Mouse (Mus musculus) c-Kit-positive CD71-positive TER-119-positive erythroid progenitor cells, embryonic 14.5 days (primary cell): ENCODE data around the gene Kctd10.

Experiments used
- DNase-seq: peaks from one replicate; pipeline ENCODE4 v3.0.0-alpha.2; 2013; ENCODE audit warnings: low spot score

The Kctd10 gene

GRCm38 (mm10) chr5:114380209-114381012 lies at the start of gene Kctd10, which contains the start of gene Ube3b:
Gene Kctd10 (minus strand): TSS chr5:114380508.
Gene Ube3b (plus strand): TSS chr5:114380607.
- peak; percentile 90 for DNase-seq

GRCm38 (mm10) chr5:114429781-114430180 lies 49.5 kb upstream of the Kctd10 start:
- DNase-seq, result no peak

- DNase-seq, result no peak
These were observed 48.3 kb upstream of the Kctd10 start for GRCm38 (mm10) chr5:114428621-114429020.

GRCm38 (mm10) chr5:114426732-114427131 lies 46.4 kb upstream of the Kctd10 start:
- no peak for DNase-seq

- DNase-seq, result no peak
These were observed 43.7 kb upstream of the Kctd10 start for GRCm38 (mm10) chr5:114423961-114424360.

- no peak for DNase-seq
These were observed 42.3 kb upstream of the Kctd10 start for GRCm38 (mm10) chr5:114422591-114422990.

GRCm38 (mm10) chr5:114421561-114422298 lies 41.4 kb upstream of the Kctd10 start:
- DNase-seq, result no peak

- DNase-seq, result no peak
These were observed 38.2 kb upstream of the Kctd10 start for GRCm38 (mm10) chr5:114418541-114418940.

GRCm38 (mm10) chr5:114416855-114417254 lies 36.5 kb upstream of the Kctd10 start:
- DNase-seq, result no peak

- no peak for DNase-seq
These were observed 35.3 kb upstream of the Kctd10 start for GRCm38 (mm10) chr5:114415606-114416005.

- no peak for DNase-seq
These were observed 32.9 kb upstream of the Kctd10 start for GRCm38 (mm10) chr5:114413067-114413735.

GRCm38 (mm10) chr5:114412361-114412998 lies 32.2 kb upstream of the Kctd10 start:
- no peak for DNase-seq

- DNase-seq, result no peak
These were observed 30.1 kb upstream of the Kctd10 start for GRCm38 (mm10) chr5:114410429-114410828.

- no peak for DNase-seq
These were observed 28.5 kb upstream of the Kctd10 start for GRCm38 (mm10) chr5:114408846-114409245.

- DNase-seq, result no peak
These were observed 27.5 kb upstream of the Kctd10 start for GRCm38 (mm10) chr5:114407810-114408209.

- DNase-seq, result no peak
These were observed 27.0 kb upstream of the Kctd10 start for GRCm38 (mm10) chr5:114407269-114407668.

- no peak for DNase-seq
These were observed 26.3 kb upstream of the Kctd10 start for GRCm38 (mm10) chr5:114406592-114406991.

GRCm38 (mm10) chr5:114393169-114393568 lies 12.9 kb upstream of the Kctd10 start:
- DNase-seq, result no peak

GRCm38 (mm10) chr5:114384448-114384847 lies 4.1 kb upstream of the Kctd10 start:
- DNase-seq, result no peak

GRCm38 (mm10) chr5:114383184-114383904 lies 3.0 kb upstream of the Kctd10 start:
- DNase-seq, result peak; percentile 53

GRCm38 (mm10) chr5:114381013-114381351 lies 674 bp upstream of the Kctd10 start:
- peak; percentile 38 for DNase-seq

GRCm38 (mm10) chr5:114379763-114380162 lies 545 bp downstream of the Kctd10 start:
- DNase-seq, result peak; percentile 30
